Mouse (Mus musculus): ENCODE measurements around the gene Ifitm3. TPM values are rescaled to one million over a fixed set of nuclear protein-coding genes. Genes with fewer than 3 reads are reported as not detected.
"Not testable (repeated sequence)": the region's sequence is repeated elsewhere in the genome, so short reads cannot be mapped to it uniquely, and the experiment has no call there.

Ifitm3 gene
- polyA plus RNA-seq, 1 experiment: not detected

GRCm38 (mm10) chr7:141021489-141022449 is 11.2 kb upstream of the Ifitm3 start:
- Histone ChIP-seq H3K4me1 (ENCODE audit: control insufficient read depth, insufficient read depth, low read length) (no peaks in the 10 kb centered on the region; the same call in 1 of the 2 replicates), H3K4me3 (ENCODE audit: insufficient read depth, low read depth, low read length) (no peak overlapping the region), H3K27ac (ENCODE audit: insufficient read depth, low read depth, low read length) (no peak overlapping the region)
- TF ChIP-seq POLR2A (IDR thresholded peaks at IDR 0.05; ENCODE audit: insufficient read depth, low read depth, low read length) (no peak), CTCF (IDR thresholded peaks at IDR 0.05; ENCODE audit: insufficient read depth, low read depth, low read length) (no peak)
- WGBS: 76% methylated on average over 14 of the region's 14 CpGs

DNA sequence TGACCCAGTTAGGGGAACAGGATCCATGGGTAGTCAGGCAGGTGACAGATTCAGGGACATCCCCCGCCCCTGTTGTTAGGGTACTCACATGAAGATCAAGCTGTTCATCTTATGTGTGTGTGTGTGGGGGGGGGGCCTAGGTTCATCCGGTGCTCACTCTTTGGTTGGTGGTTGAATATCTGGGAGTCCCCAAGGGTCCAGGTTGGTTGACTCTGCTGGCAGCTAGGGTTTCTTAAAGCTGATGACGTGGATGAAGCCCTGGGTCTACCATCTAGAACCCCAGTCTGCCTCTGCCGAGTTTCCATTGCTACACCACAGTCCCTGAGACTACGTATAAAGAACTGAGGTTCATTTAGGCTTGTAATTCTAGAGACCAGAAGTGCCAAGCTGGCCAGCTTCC is 8.5 kb upstream of the Ifitm3 start:
- WGBS: 97% methylated on average over 5 of the region's 5 CpGs
- no peak overlapping the region for H3K27ac ChIP-seq (ENCODE audit: insufficient read depth, low read depth, low read length)
- no peak overlapping the region for H3K4me3 ChIP-seq (ENCODE audit: insufficient read depth, low read depth, low read length)
- TF ChIP-seq CTCF (IDR thresholded peaks at IDR 0.05; ENCODE audit: insufficient read depth, low read depth, low read length) (no peak), POLR2A (IDR thresholded peaks at IDR 0.05; ENCODE audit: insufficient read depth, low read depth, low read length) (no peak)
- no peaks in the 10 kb centered on the region for H3K4me1 ChIP-seq (ENCODE audit: control insufficient read depth, insufficient read depth, low read length)

- 92% methylated on average over 1 of the region's 1 CpGs for WGBS
- H3K4me1 ChIP-seq (ENCODE audit: control insufficient read depth, insufficient read depth, low read length); H3K27ac ChIP-seq (ENCODE audit: insufficient read depth, low read depth, low read length); H3K4me3 ChIP-seq (ENCODE audit: insufficient read depth, low read depth, low read length): not testable (repeated sequence)
These were observed 7.3 kb upstream of the Ifitm3 start, which contains the start of gene Ifitm6 for GRCm38 (mm10) chr7:141017824-141018223. Gene Ifitm6, minus strand, starts transcription at chr7:141017924.

GRCm38 (mm10) chr7:141016707-141017697 is 6.4 kb upstream of the Ifitm3 start:
- TF ChIP-seq CTCF (IDR thresholded peaks at IDR 0.05; ENCODE audit: insufficient read depth, low read depth, low read length) (no peak), POLR2A (IDR thresholded peaks at IDR 0.05; ENCODE audit: insufficient read depth, low read depth, low read length) (no peak)
- H3K4me3 ChIP-seq (ENCODE audit: insufficient read depth, low read depth, low read length): no peak overlapping the region
- H3K4me1 ChIP-seq (ENCODE audit: control insufficient read depth, insufficient read depth, low read length): no peaks in the 10 kb centered on the region
- H3K27ac ChIP-seq (ENCODE audit: insufficient read depth, low read depth, low read length): no peak overlapping the region
- WGBS: 81% methylated on average over 10 of the region's 10 CpGs

DNA sequence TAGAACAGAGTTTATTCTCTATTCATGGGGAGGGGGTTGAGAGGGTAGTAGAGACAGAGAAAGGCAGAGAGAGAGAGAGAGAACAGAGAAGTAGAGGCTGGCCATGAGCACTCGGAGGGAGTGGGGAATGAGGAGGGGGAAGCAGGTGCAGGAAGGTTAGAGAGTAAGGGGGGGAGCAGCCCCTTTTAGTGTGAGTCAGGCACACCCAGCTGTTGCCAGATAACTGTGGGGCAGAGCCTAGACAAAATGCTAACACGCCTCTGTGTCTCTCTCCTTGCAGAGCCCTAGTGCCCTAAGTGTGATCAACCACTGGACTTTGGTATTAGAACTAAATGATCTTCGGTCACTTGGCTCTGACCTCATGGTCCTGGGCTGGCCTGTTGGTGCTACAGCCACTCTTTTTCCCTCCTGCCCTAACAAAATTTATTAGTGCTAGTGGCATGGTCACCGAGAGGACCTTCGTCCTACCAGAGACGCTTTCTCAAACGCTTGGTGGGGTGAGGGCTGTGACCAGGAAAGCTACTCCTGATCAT is 734 bp upstream of the Ifitm3 start:
- peaks cover 3% of the 10 kb centered on the region; the same call in 1 of the 2 replicates for H3K4me1 ChIP-seq (ENCODE audit: control insufficient read depth, insufficient read depth, low read length)
- no peak overlapping the region for H3K4me3 ChIP-seq (ENCODE audit: insufficient read depth, low read depth, low read length)
- 90% methylated on average over 7 of the region's 7 CpGs for WGBS
- TF ChIP-seq POLR2A (IDR thresholded peaks at IDR 0.05; ENCODE audit: insufficient read depth, low read depth, low read length): no peak
- H3K27ac ChIP-seq (ENCODE audit: insufficient read depth, low read depth, low read length): no peak overlapping the region

DNA sequence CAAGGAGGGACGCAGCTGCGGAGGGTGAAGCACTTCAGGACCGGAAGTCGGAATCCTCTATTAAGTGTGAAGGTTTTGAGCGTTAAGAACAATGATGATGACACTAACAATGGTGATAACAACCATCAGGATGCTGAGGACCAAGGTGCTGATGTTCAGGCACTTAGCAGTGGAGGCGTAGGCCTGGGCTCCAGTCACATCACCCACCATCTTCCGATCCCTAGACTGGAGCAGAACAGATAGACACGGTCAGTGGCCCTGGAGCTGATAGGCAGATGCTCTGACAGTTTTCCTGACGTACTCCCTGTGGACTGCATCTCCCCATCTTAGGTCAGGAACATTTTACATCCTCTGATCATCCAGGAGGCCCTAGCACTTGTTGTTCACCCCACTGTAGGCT is 905 bp downstream of the Ifitm3 start:
- 88% methylated on average over 9 of the region's 9 CpGs for WGBS
- Histone ChIP-seq H3K4me3 (ENCODE audit: insufficient read depth, low read depth, low read length) (no peak overlapping the region), H3K4me1 (ENCODE audit: control insufficient read depth, insufficient read depth, low read length) (peaks cover 3% of the 10 kb centered on the region; the same call in 1 of the 2 replicates), H3K27ac (ENCODE audit: insufficient read depth, low read depth, low read length) (no peak overlapping the region)
- TF ChIP-seq CTCF (IDR thresholded peaks at IDR 0.05; ENCODE audit: insufficient read depth, low read depth, low read length) (no peak), POLR2A (IDR thresholded peaks at IDR 0.05; ENCODE audit: insufficient read depth, low read depth, low read length) (no peak)

DNA sequence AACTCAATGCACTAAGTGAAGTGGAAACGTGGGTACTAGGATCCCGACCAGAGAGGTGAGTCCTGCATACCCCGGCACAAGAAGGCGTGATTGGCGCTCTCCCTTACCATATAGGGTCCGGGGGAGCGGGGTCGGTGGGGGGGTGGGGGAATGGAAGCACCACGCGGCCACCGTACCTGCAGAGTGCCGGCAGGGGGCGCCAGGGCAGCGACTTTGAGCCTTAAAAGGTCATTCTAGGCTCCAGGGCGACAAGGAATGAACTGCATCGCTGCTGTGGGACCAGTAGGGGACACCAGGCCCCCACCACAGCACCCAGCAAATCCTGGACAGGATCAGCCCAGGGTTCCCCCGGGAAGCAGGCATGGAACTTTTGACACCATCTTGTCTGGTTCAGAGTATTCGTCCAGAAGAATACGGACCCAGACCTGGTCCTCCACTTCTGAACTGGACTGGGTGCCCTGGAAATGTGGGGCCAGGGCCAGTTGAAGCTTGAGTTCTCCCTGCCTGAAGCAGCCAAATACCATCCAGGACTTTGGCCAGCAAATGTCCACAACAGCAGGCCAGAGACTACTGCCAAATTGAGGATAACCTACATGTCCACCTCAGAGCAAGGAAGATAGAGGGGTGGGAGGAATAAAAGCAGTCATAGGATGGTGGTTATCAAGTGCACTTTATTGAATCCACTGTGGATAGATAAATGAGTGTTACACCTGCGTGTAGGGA is 1.5 kb downstream of the Ifitm3 start:
- Histone ChIP-seq H3K4me1 (ENCODE audit: control insufficient read depth, insufficient read depth, low read length) (peaks cover 3% of the 10 kb centered on the region; the same call in 1 of the 2 replicates), H3K27ac (ENCODE audit: insufficient read depth, low read depth, low read length) (no peak overlapping the region), H3K4me3 (ENCODE audit: insufficient read depth, low read depth, low read length) (no peak overlapping the region)
- 10% methylated on average over 20 of the region's 20 CpGs for WGBS
- no peak for TF ChIP-seq POLR2A (IDR thresholded peaks at IDR 0.05; ENCODE audit: insufficient read depth, low read depth, low read length)
- peak; percentile 69 for TF ChIP-seq CTCF (IDR thresholded peaks at IDR 0.05; ENCODE audit: insufficient read depth, low read depth, low read length)

GRCm38 (mm10) chr7:141008312-141008761 is 2.2 kb downstream of the Ifitm3 start:
- TF ChIP-seq CTCF (IDR thresholded peaks at IDR 0.05; ENCODE audit: insufficient read depth, low read depth, low read length) (no peak), POLR2A (IDR thresholded peaks at IDR 0.05; ENCODE audit: insufficient read depth, low read depth, low read length) (no peak)
- Histone ChIP-seq H3K27ac (ENCODE audit: insufficient read depth, low read depth, low read length) (no peak overlapping the region), H3K4me3 (ENCODE audit: insufficient read depth, low read depth, low read length) (no peak overlapping the region), H3K4me1 (ENCODE audit: control insufficient read depth, insufficient read depth, low read length) (peaks cover 3% of the 10 kb centered on the region; the same call in 1 of the 2 replicates)
- WGBS: 24% methylated on average over 7 of the region's 7 CpGs
